Comparison of ENCODE assay signal across 8 mouse cellular contexts in the genomic region with DNA sequence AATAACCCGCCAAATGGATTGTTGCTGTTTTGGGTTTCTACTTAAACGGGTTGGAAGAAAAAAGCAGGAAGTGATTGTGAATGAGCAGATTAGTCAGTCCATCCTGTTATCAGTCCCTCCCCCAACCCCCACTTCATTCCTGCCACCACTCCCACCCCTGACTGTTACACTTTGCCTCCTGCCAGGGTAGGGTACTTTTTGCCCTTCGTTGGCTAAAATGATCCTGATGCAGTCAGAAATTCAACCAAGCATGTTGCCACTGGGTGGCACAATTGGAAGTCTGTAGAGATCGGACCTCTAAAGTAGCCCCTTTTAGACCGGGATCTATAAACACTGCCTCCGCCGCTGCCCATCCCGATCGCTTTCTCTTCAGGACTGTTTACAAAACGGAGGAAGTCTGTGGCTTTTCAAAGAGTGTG.
DNase-seq lines count a peak whose midpoint lies in the region; ATAC-seq lines count a peak whose summit lies in the region.

No protein-coding gene starts in this region.

- H3K36me3 ChIP-seq in embryonic facial prominence, embryonic 14.5 days (ENCODE audit: control insufficient read depth, insufficient read depth, low read length): no peaks in the 10 kb centered on the region
- no peaks in the 10 kb centered on the region for H3K36me3 ChIP-seq in hindbrain, embryonic 15.5 days
- no peaks in the 10 kb centered on the region for H3K36me3 ChIP-seq in limb, embryonic 11.5 days (ENCODE audit: control insufficient read depth, insufficient read depth, low read length)
- H3K36me3 ChIP-seq in midbrain, embryonic 14.5 days (ENCODE audit: control insufficient read depth, insufficient read depth, low read length): no peaks in the 10 kb centered on the region

- no peaks in the 10 kb centered on the region for H3K9me3 ChIP-seq in embryonic facial prominence, embryonic 14.5 days (ENCODE audit: control insufficient read depth, low read length)
- H3K9me3 ChIP-seq in hindbrain, embryonic 15.5 days: no peaks in the 10 kb centered on the region
- H3K9me3 ChIP-seq in limb, embryonic 11.5 days (ENCODE audit: control insufficient read depth, low read length): no peaks in the 10 kb centered on the region
- no peaks in the 10 kb centered on the region for H3K9me3 ChIP-seq in midbrain, embryonic 14.5 days (ENCODE audit: control insufficient read depth, low read length)

- no peak overlapping the region for H3K27ac ChIP-seq in embryonic facial prominence, embryonic 14.5 days (replicated peaks; ENCODE audit: low read depth, low read length)
- no peak overlapping the region for H3K27ac ChIP-seq in hindbrain, embryonic 15.5 days (replicated peaks)
- no peak overlapping the region for H3K27ac ChIP-seq in limb, embryonic 11.5 days (replicated peaks; ENCODE audit: low read depth, low read length)
- no peak overlapping the region for H3K27ac ChIP-seq in midbrain, embryonic 14.5 days (replicated peaks; ENCODE audit: low read depth, low read length)

- peak overlapping the region; percentile 46 for H3K4me2 ChIP-seq in embryonic facial prominence, embryonic 14.5 days (ENCODE audit: low read depth, low read length)
- H3K4me2 ChIP-seq in hindbrain, embryonic 15.5 days: peak overlapping the region; percentile 46
- H3K4me2 ChIP-seq in limb, embryonic 11.5 days (ENCODE audit: low read depth, severe bottlenecking): peak overlapping the region; percentile 29; the same call in 1 of the 2 replicates
- H3K4me2 ChIP-seq in midbrain, embryonic 14.5 days (ENCODE audit: low read length): peak overlapping the region; percentile 42

- H3K4me1 ChIP-seq in embryonic facial prominence, embryonic 14.5 days (ENCODE audit: control insufficient read depth, insufficient read depth, low read length): peaks cover 16% of the 10 kb centered on the region
- H3K4me1 ChIP-seq in hindbrain, embryonic 15.5 days (replicated peaks): 0 out of 2 replicates have a peak, but pooled peaks cover 5% of the 10 kb centered on the region
- no peaks in the 10 kb centered on the region for H3K4me1 ChIP-seq in limb, embryonic 11.5 days (ENCODE audit: control insufficient read depth, insufficient read depth, low read length)
- H3K4me1 ChIP-seq in midbrain, embryonic 14.5 days (ENCODE audit: control insufficient read depth, insufficient read depth, low read length): no peaks in the 10 kb centered on the region

- DNase-seq in right cerebral cortex, adult 2 months (ENCODE audit: low spot score in 2 of 2): peak; percentile 22 to 51
- no peak for DNase-seq in right cerebral cortex, adult 18-20 months
- DNase-seq in embryonic facial prominence, embryonic 14.5 days (ENCODE audit: low spot score): peak; percentile 86
- peak; percentile 64 for DNase-seq in limb, embryonic 11.5 days (ENCODE audit: low spot score)
- peak; percentile 83 for DNase-seq in midbrain, embryonic 14.5 days
- DNase-seq in spleen, postnatal 10 days (ENCODE audit: low spot score in 2 of 2): no peak

- H3K9ac ChIP-seq in embryonic facial prominence, embryonic 14.5 days (ENCODE audit: low read depth, low read length): no peak overlapping the region
- H3K9ac ChIP-seq in hindbrain, embryonic 15.5 days: no peak overlapping the region
- no peak overlapping the region for H3K9ac ChIP-seq in limb, embryonic 11.5 days (ENCODE audit: low read length)
- H3K9ac ChIP-seq in midbrain, embryonic 14.5 days (replicated peaks; ENCODE audit: low read length): no peak overlapping the region

- 11% methylated on average over 10 of the region's 10 CpGs for WGBS in embryonic facial prominence, embryonic 14.5 days
- WGBS in hindbrain, embryonic 15.5 days: 11% methylated on average over 10 of the region's 10 CpGs
- 14% methylated on average over 10 of the region's 10 CpGs for WGBS in limb, embryonic 11.5 days
- WGBS in midbrain, embryonic 14.5 days: 18% methylated on average over 10 of the region's 10 CpGs

- ATAC-seq in embryonic facial prominence, embryonic 14.5 days (ENCODE audit: low read depth): no peak; the same call in 1 of the 2 replicates
- no peak for ATAC-seq in hindbrain, embryonic 15.5 days (ENCODE audit: low FRiP score, low read depth)
- ATAC-seq in limb, embryonic 11.5 days (ENCODE audit: insufficient number of reproducible peaks, low FRiP score, low TSS enrichment, low read depth): no peak
- ATAC-seq in midbrain, embryonic 14.5 days (ENCODE audit: low FRiP score, low TSS enrichment): no peak
- ATAC-seq in activated CD4-positive, CD25-positive, alpha-beta regulatory T cell, adult 4 months: no peak

- H3K4me3 ChIP-seq in embryonic facial prominence, embryonic 14.5 days (ENCODE audit: low read depth, low read length): peak overlapping the region; percentile 12
- H3K4me3 ChIP-seq in hindbrain, embryonic 15.5 days: peak overlapping the region; percentile 20
- no peak overlapping the region for H3K4me3 ChIP-seq in limb, embryonic 11.5 days (ENCODE audit: low read depth, low read length)
- no peak overlapping the region for H3K4me3 ChIP-seq in midbrain, embryonic 14.5 days (replicated peaks; ENCODE audit: low read depth, low read length)

- no peaks in the 10 kb centered on the region for H3K27me3 ChIP-seq in embryonic facial prominence, embryonic 14.5 days (replicated peaks; ENCODE audit: control insufficient read depth, insufficient read depth, low read length)
- no peaks in the 10 kb centered on the region for H3K27me3 ChIP-seq in hindbrain, embryonic 15.5 days
- H3K27me3 ChIP-seq in limb, embryonic 11.5 days (ENCODE audit: control insufficient read depth, insufficient read depth, low read length): no peaks in the 10 kb centered on the region
- no peaks in the 10 kb centered on the region; the same call in 1 of the 2 replicates for H3K27me3 ChIP-seq in midbrain, embryonic 14.5 days (ENCODE audit: control insufficient read depth, insufficient read depth, low read length)

Comparison
In these comparisons a context has a peak if more than half of its experiments do, and no peak if none do; other contexts are left out.
1. DNase-seq: peak in right cerebral cortex, adult 2 months (2 of 2), embryonic facial prominence, embryonic 14.5 days (single experiment), limb, embryonic 11.5 days (single experiment) and midbrain, embryonic 14.5 days (single experiment); none in right cerebral cortex, adult 18-20 months (single experiment) and spleen, postnatal 10 days (0 of 2).
2. H3K4me3 ChIP-seq: peak in embryonic facial prominence, embryonic 14.5 days (single experiment) and hindbrain, embryonic 15.5 days (single experiment); none in limb, embryonic 11.5 days (single experiment) and midbrain, embryonic 14.5 days (single experiment).
3. Peak in every context shown above with its lines, with median percentiles within 50 percentile points of each other: H3K4me2 ChIP-seq.